Mouse (Mus musculus): ENCODE measurements around the gene Il13ra1. TPM values are rescaled to one million over a fixed set of nuclear protein-coding genes. Genes with fewer than 3 reads are reported as not detected.

The Il13ra1 gene
- 19.0 and 27.0 TPM in 2 replicates for polyA plus RNA-seq (2014; fragmentation: Nextera tagmentation; extraction: Ambion mirVana)

- H3K27ac ChIP-seq (ENCODE audit: low read depth, low read length): no peak within 1 kb of the TSS
- H3K4me3 ChIP-seq (ENCODE audit: low read length): peak within 1 kb of the TSS; percentile 50
- H3K27me3 ChIP-seq (ENCODE audit: control insufficient read depth, insufficient read depth, low read length): no peaks in the 10 kb centered on the region
- H3K4me1 ChIP-seq (ENCODE audit: control insufficient read depth, insufficient read depth, low read length): no peaks in the 10 kb centered on the region
- H3K9ac ChIP-seq (ENCODE audit: low read depth, low read length): peak within 1 kb of the TSS; percentile 69
- peak within 1 kb of the TSS; percentile 50 for H3K4me2 ChIP-seq (replicated peaks; ENCODE audit: low read depth, low read length)
- WGBS: 25% methylated on average over 41 of the region's 51 CpGs
- H3K36me3 ChIP-seq (ENCODE audit: control insufficient read depth, insufficient read depth, low read length): no peaks in the 10 kb centered on the region
- peak; percentile 89 for ATAC-seq (ENCODE audit: low FRiP score, low TSS enrichment)
- no peaks in the 10 kb centered on the region for H3K9me3 ChIP-seq (ENCODE audit: control insufficient read depth, low read length)
Measured at GRCm38 (mm10) chrX:36111622-36112421, at the start of gene Il13ra1. Gene Il13ra1 (plus strand): TSS chrX:36112110.

DNA sequence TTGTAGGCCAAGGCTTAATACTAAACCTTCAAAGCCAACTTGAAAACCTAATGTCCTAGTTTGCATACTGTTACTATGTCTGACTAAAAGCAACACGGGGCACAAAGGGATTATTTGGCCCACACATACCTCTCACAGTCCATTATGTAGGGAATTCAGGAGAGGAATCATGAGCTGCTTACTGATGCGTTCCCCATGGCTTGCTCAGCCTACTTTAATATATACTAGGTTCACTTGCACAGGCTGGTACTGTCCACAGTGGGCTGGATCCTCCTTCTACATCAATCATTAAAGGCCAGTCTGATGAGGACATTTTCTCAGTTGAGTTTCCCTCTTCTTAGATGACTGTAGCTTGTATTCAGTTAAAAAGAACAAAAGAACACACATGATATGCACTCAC, 37.9 kb upstream of the Il13ra1 start:
- Histone ChIP-seq H3K27ac (ENCODE audit: low read depth, low read length) (no peak overlapping the region), H3K4me3 (ENCODE audit: low read length) (no peak overlapping the region), H3K27me3 (ENCODE audit: control insufficient read depth, insufficient read depth, low read length) (no peaks in the 10 kb centered on the region), H3K36me3 (ENCODE audit: control insufficient read depth, insufficient read depth, low read length) (no peaks in the 10 kb centered on the region), H3K9me3 (ENCODE audit: control insufficient read depth, low read length) (no peaks in the 10 kb centered on the region), H3K9ac (ENCODE audit: low read depth, low read length) (no peak overlapping the region), H3K4me1 (ENCODE audit: control insufficient read depth, insufficient read depth, low read length) (no peaks in the 10 kb centered on the region), H3K4me2 (replicated peaks; ENCODE audit: low read depth, low read length) (no peak overlapping the region)
- WGBS: 81% methylated on average over 2 of the region's 2 CpGs
- ATAC-seq (ENCODE audit: low FRiP score, low TSS enrichment): no peak

DNA sequence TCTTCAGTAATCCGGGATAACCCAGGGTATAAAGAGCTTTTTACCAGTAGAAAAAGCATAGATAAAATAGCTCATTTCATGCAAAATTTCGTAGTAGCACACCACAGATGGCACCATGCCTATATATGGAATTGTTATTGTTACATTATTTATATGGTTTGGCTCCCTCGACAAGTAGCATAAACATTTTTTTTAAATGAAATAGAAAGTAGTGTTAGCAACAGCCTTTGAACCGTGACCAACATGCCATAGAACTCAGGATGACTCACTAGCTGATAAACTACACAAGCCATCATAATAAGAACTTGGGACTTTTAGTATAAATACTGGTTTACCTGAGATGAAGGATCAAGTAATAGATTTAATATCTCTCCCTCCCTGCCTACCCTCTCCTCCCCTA, 34.7 kb upstream of the Il13ra1 start:
- no peaks in the 10 kb centered on the region for H3K27me3 ChIP-seq (ENCODE audit: control insufficient read depth, insufficient read depth, low read length)
- 75% methylated on average over 4 of the region's 4 CpGs for WGBS
- no peak overlapping the region for H3K4me3 ChIP-seq (ENCODE audit: low read length)
- no peak for ATAC-seq (ENCODE audit: low FRiP score, low TSS enrichment)
- no peak overlapping the region for H3K9ac ChIP-seq (ENCODE audit: low read depth, low read length)
- H3K36me3 ChIP-seq (ENCODE audit: control insufficient read depth, insufficient read depth, low read length): no peaks in the 10 kb centered on the region
- H3K4me2 ChIP-seq (replicated peaks; ENCODE audit: low read depth, low read length): no peak overlapping the region
- no peaks in the 10 kb centered on the region for H3K4me1 ChIP-seq (ENCODE audit: control insufficient read depth, insufficient read depth, low read length)
- H3K27ac ChIP-seq (ENCODE audit: low read depth, low read length): no peak overlapping the region
- H3K9me3 ChIP-seq (ENCODE audit: control insufficient read depth, low read length): no peaks in the 10 kb centered on the region

DNA sequence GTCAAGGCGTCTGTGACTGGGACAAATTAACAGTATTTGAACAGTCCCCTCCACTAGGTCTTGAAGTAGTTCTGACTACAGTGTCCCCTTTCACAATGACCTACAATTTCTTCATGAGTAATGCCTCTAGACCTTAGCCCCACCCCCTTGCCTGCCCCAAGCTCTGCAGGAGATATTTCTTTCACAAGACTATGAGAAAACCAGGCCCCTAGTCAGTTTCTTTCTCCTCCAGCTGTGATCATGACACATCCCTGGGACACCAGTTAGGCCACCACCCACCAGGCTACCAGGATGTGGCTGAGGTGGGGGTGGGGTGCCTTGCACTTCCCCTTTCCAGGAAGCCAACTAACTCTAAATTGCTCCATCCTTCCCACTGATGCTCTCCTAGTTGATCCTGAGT, 29.0 kb upstream of the Il13ra1 start:
- H3K27ac ChIP-seq (ENCODE audit: low read depth, low read length): no peak overlapping the region
- WGBS: 80% methylated on average over 1 of the region's 1 CpGs
- H3K9ac ChIP-seq (ENCODE audit: low read depth, low read length): no peak overlapping the region
- no peaks in the 10 kb centered on the region for H3K36me3 ChIP-seq (ENCODE audit: control insufficient read depth, insufficient read depth, low read length)
- no peak overlapping the region for H3K4me2 ChIP-seq (replicated peaks; ENCODE audit: low read depth, low read length)
- ATAC-seq (ENCODE audit: low FRiP score, low TSS enrichment): no peak
- no peak overlapping the region for H3K4me3 ChIP-seq (ENCODE audit: low read length)
- no peaks in the 10 kb centered on the region for H3K4me1 ChIP-seq (ENCODE audit: control insufficient read depth, insufficient read depth, low read length)
- no peaks in the 10 kb centered on the region for H3K9me3 ChIP-seq (ENCODE audit: control insufficient read depth, low read length)
- no peaks in the 10 kb centered on the region for H3K27me3 ChIP-seq (ENCODE audit: control insufficient read depth, insufficient read depth, low read length)

- no peak for ATAC-seq (ENCODE audit: low FRiP score, low TSS enrichment)
- WGBS: 90% methylated on average over 6 of the region's 6 CpGs
- no peak overlapping the region for H3K4me3 ChIP-seq (ENCODE audit: low read length)
- no peaks in the 10 kb centered on the region for H3K36me3 ChIP-seq (ENCODE audit: control insufficient read depth, insufficient read depth, low read length)
- H3K9me3 ChIP-seq (ENCODE audit: control insufficient read depth, low read length): no peaks in the 10 kb centered on the region
- H3K4me2 ChIP-seq (replicated peaks; ENCODE audit: low read depth, low read length): no peak overlapping the region
- no peaks in the 10 kb centered on the region for H3K27me3 ChIP-seq (ENCODE audit: control insufficient read depth, insufficient read depth, low read length)
- no peak overlapping the region for H3K27ac ChIP-seq (ENCODE audit: low read depth, low read length)
- no peaks in the 10 kb centered on the region for H3K4me1 ChIP-seq (ENCODE audit: control insufficient read depth, insufficient read depth, low read length)
- no peak overlapping the region for H3K9ac ChIP-seq (ENCODE audit: low read depth, low read length)
Measured at GRCm38 (mm10) chrX:36088464-36089256, 23.2 kb upstream of the Il13ra1 start.

- no peak overlapping the region for H3K4me3 ChIP-seq (ENCODE audit: low read length)
- no peaks in the 10 kb centered on the region for H3K36me3 ChIP-seq (ENCODE audit: control insufficient read depth, insufficient read depth, low read length)
- H3K9ac ChIP-seq (ENCODE audit: low read depth, low read length): no peak overlapping the region
- ATAC-seq (ENCODE audit: low FRiP score, low TSS enrichment): no peak
- no peak overlapping the region for H3K27ac ChIP-seq (ENCODE audit: low read depth, low read length)
- H3K4me2 ChIP-seq (replicated peaks; ENCODE audit: low read depth, low read length): no peak overlapping the region
- H3K9me3 ChIP-seq (ENCODE audit: control insufficient read depth, low read length): no peaks in the 10 kb centered on the region
- no peaks in the 10 kb centered on the region for H3K27me3 ChIP-seq (ENCODE audit: control insufficient read depth, insufficient read depth, low read length)
- H3K4me1 ChIP-seq (ENCODE audit: control insufficient read depth, insufficient read depth, low read length): no peaks in the 10 kb centered on the region
- 87% methylated on average over 1 of the region's 1 CpGs for WGBS
Measured at GRCm38 (mm10) chrX:36100883-36101282, 11.0 kb upstream of the Il13ra1 start.

DNA sequence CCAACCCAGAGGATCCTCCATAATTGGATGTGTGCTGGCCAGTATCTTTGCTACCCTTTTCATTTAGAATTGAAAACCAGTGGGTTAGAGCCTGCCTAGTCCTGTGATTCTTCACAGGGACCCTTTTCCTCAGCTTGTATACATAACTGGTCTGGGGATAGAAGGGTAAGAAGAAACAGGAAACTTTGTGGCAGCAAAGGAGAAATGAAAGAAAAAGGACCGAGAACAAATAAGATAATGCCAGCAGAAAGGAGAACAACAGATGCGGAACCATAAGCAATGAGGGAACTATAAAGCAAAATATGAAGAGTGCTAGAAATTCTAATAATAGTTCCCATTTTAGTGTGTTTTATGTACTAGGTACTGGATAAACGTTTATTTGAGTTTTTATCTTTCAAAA, 10.6 kb upstream of the Il13ra1 start:
- Histone ChIP-seq H3K27me3 (ENCODE audit: control insufficient read depth, insufficient read depth, low read length) (no peaks in the 10 kb centered on the region), H3K27ac (ENCODE audit: low read depth, low read length) (no peak overlapping the region), H3K9ac (ENCODE audit: low read depth, low read length) (no peak overlapping the region), H3K4me3 (ENCODE audit: low read length) (no peak overlapping the region), H3K4me2 (replicated peaks; ENCODE audit: low read depth, low read length) (no peak overlapping the region), H3K36me3 (ENCODE audit: control insufficient read depth, insufficient read depth, low read length) (no peaks in the 10 kb centered on the region), H3K4me1 (ENCODE audit: control insufficient read depth, insufficient read depth, low read length) (no peaks in the 10 kb centered on the region), H3K9me3 (ENCODE audit: control insufficient read depth, low read length) (no peaks in the 10 kb centered on the region)
- ATAC-seq (ENCODE audit: low FRiP score, low TSS enrichment): no peak
- WGBS: 69% methylated on average over 3 of the region's 3 CpGs

DNA sequence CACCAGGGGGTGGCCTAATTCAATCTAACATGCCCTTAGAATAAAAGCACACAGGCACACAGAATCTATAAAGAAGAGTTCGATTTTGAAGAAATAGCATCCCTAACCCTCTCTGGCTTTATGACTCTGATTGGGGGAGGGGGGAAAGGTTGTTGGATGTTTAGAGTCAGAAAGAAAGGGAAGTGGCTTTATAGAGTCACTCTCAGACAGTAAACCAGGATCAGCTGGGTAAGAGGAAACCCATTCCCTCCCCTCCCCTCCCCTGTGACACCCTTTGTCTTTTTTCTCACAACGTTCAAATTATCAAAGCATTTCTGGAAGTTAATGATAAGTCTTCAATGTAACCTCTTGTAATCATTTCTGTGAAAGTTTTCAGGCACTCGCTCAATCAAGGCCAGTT, 3.3 kb upstream of the Il13ra1 start:
- ATAC-seq (ENCODE audit: low FRiP score, low TSS enrichment): no peak
- WGBS: 60% methylated on average over 3 of the region's 3 CpGs

GRCm38 (mm10) chrX:36112422-36112750, 476 bp downstream of the Il13ra1 start:
- Histone ChIP-seq H3K27ac (ENCODE audit: low read depth, low read length) (no peak overlapping the region), H3K4me2 (replicated peaks; ENCODE audit: low read depth, low read length) (peak overlapping the region; percentile 50), H3K9me3 (ENCODE audit: control insufficient read depth, low read length) (no peaks in the 10 kb centered on the region), H3K27me3 (ENCODE audit: control insufficient read depth, insufficient read depth, low read length) (no peaks in the 10 kb centered on the region), H3K4me1 (ENCODE audit: control insufficient read depth, insufficient read depth, low read length) (no peaks in the 10 kb centered on the region), H3K36me3 (ENCODE audit: control insufficient read depth, insufficient read depth, low read length) (no peaks in the 10 kb centered on the region), H3K9ac (ENCODE audit: low read depth, low read length) (peak overlapping the region; percentile 69), H3K4me3 (ENCODE audit: low read length) (peak overlapping the region; percentile 50)
- no peak for ATAC-seq (ENCODE audit: low FRiP score, low TSS enrichment)
- WGBS: 23% methylated on average over 9 of the region's 9 CpGs

More for the DNA sequence above, 3.3 kb upstream of the Il13ra1 start:
- Histone ChIP-seq H3K9ac (ENCODE audit: low read depth, low read length) (no peak overlapping the region), H3K36me3 (ENCODE audit: control insufficient read depth, insufficient read depth, low read length) (no peaks in the 10 kb centered on the region), H3K4me2 (replicated peaks; ENCODE audit: low read depth, low read length) (no peak overlapping the region), H3K9me3 (ENCODE audit: control insufficient read depth, low read length) (no peaks in the 10 kb centered on the region), H3K4me1 (ENCODE audit: control insufficient read depth, insufficient read depth, low read length) (no peaks in the 10 kb centered on the region), H3K27me3 (ENCODE audit: control insufficient read depth, insufficient read depth, low read length) (no peaks in the 10 kb centered on the region), H3K27ac (ENCODE audit: low read depth, low read length) (no peak overlapping the region), H3K4me3 (ENCODE audit: low read length) (no peak overlapping the region)

Measured in kidney, embryonic 14.5 days (tissue).